Mouse (Mus musculus): ENCODE data around the gene Gm9508.

The Gm9508 gene

DNA sequence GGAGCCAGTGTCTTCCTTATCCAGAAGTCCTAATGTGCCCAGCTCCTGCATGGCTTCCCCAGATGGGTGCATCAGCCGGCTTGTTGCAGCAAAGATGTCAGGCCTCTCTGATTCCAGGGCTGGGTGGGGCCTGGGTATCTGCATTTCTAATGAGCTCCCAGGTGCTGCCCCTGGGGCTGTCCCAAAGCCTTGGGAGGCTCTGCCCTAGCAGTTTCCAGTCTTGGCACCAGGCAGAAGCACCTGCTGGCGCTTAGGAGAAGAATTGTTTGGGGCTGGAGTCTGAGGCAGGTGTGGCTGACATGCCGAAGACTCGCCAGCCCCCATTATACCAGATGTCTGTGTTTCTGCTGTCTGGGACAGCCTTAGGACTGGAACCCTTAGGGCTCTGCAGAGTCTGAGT, 26.3 kb downstream of the Gm9508 start:
- ATAC-seq (ENCODE audit: low TSS enrichment), result no peak

DNA sequence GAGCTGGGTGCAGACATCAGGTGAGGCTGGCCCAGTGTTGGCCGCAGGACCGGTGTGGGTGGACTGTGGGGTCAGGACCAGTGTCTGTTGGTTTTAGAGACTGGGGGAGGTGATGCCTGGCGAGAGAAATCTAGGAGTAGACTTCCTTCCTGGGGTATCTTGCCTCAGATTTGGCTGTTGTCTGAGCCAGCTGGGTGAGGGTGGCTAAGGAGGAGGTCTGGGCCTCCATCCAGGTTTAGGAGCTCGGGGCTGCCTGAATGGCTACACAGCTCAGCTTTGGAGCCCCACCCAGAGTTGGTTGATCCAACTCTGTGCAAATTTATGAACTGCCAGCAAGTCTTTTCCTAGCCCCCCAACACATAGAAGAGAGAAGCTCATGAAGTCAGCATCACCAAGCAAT, 29.6 kb downstream of the Gm9508 start:
- ATAC-seq (ENCODE audit: low TSS enrichment), result peak; percentile 88

DNA sequence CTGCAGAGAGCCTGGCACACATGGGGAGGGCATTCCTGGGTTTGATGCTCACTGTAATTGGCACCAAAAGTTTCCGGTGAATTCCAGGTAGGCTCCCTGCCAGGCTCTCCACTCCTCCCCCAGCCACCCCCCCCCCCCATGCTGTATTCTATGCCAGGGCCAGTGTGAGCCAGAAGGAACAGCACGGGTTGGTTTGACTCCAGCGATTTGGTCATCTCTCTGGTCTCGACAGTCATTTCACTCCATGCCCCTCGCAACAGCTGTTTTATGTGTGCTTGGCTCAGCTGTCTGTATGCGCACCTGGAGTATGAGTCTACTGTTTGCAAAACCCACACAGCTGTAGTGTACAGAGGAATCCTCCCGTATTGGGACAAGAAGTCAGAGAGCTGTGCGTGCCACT, 30.7 kb downstream of the Gm9508 start:
- no peak for ATAC-seq (ENCODE audit: low TSS enrichment)

DNA sequence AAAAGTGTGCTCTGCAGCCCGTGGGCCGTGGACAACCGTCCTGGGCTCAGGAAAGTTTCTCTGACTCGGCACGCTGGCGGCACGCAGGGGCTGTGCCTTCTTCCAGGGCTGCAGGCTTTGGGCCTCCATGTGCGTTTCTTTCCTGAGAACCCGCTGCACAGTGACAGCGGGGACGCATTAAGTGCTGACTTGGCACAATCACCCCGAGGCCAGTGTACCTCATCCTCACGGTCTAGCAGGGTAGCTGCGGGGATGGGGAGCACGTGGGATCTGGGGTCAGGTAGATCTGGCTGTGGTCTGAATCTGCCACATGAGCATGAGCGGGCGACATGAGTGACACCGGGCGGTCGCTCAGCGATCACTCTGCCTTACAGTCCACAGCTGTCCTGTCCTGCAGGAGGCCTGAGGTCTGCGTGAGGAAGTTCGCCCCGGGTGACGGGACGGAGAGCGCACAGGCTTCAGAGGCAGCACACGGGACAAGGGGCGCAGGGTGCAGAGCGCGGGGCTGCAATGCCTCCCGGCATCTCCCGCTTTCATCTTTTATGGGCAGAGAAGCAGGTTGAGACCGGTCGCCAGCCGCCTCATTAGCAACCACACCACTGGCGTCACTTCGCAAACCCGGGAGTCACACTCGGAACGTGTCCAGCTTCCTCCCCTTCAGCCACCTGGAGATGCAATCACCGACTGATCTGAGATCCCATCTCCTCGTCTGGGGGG, 32.9 kb downstream of the Gm9508 start:
- ATAC-seq (ENCODE audit: low TSS enrichment), result no peak

DNA sequence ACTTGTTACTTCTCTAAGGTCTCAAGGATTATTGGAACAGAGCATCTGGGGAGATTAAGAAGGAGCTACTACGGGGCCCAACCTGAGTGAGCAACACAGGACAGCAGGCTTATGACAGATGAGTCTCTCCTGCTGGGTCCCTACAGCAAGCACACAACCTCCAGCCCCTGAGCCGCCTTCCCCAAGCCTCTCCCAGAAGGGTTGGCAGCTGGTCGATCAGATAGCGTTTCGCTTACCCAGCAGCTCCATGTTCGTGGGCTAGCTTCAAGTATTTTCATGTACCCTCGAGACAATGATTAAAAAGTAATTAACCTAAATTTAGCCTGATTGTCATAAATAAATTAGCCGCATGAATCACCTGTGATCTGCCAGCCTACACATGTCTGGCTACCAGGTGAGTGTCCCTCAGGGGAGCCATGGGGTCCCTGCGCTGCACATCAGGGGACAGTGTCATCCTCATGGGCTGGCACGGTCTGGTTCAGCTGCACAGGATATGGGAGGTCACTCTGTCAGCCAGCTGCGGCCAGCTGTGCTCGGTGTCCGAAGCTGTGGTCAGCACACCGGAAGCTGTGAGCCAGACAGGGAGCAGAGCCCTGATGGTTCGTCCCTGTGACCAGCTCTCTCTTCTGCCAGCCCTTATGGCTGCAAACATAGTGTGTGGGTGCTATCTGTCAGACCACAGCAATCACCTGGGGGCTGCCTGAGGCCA, 38.6 kb downstream of the Gm9508 start:
- no peak for ATAC-seq (ENCODE audit: low TSS enrichment)

DNA sequence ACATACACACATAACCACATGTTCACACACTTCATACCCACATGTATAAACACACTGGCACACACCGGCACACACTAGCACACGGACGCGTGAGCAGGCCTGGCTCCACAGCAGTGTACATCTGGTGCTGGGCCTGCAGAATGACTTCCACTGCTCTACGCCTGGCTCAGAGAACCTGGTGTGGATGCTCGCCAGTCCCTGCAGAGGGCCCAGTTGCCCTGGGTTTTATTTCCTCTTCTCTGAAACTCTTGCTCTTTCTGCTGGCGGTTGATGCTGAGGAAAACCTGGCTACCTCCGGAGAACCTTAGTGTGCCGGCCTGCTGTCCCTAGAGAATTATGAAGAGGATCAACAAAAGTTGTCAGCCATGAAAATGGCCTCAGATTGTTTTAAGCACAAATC, 45.0 kb downstream of the Gm9508 start:
- no peak for ATAC-seq (ENCODE audit: low TSS enrichment)

GRCm38 (mm10) chr10:77647901-77648300, 49.1 kb downstream of the Gm9508 start:
- no peak for ATAC-seq (ENCODE audit: low TSS enrichment)

DNA sequence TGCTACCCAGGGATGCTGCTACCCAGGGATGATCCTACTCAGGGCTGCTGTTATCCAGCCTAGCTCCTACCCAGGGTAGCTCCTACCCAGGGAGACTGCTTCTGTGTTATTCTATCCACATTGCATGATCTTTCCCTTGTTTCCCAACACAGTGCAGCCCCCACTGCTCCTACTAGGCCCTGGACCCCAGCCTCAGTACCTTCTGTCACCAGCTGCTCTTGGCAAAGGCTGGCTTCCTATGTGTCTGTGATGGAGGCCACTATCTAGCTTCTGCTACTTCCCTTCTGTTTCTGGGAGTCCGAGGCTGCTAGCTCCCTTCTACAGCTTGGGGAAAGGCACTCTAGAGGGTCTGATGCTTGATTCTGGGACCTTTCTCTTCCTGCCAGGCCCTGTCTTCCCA, 49.6 kb downstream of the Gm9508 start:
- no peak for ATAC-seq (ENCODE audit: low TSS enrichment)

Measured in frontal cortex, adult (tissue).